Mouse (Mus musculus) hindbrain, postnatal 0 days (tissue): Measurements from ENCODE around the gene Zfp219. TPM values are rescaled to one million over a fixed set of nuclear protein-coding genes. Genes with fewer than 3 reads are reported as not detected.
A peak's percentile ranks its signal among the peaks of the same experiment; 100 is the strongest.
"Not testable (repeated sequence)": the region's sequence is repeated elsewhere in the genome, so short reads cannot be mapped to it uniquely, and the experiment has no call there.

Experiments used
- ATAC-seq: fragments of 200-750 bp; cut with Nextera tagmentation; 2 replicates; pipeline ENCODE4 v1.8.0; 2017; ENCODE audit warnings: mild to moderate bottlenecking, moderate TSS enrichment, moderate library complexity
- DNase-seq: peaks from one replicate; pipeline ENCODE4 v3.0.0-alpha.2; 2015; ENCODE audit warnings: low spot score
- H3K27ac ChIP-seq: fragments of 300-500 bp; sonication (generic); 2 replicates; pipeline ENCODE4 v1.5.1; 2014; ENCODE audit warnings: mild to moderate bottlenecking
- H3K27me3 ChIP-seq: fragments of 300-500 bp; sonication (generic); 2 replicates; pipeline ENCODE4 v1.6.1; 2014; ENCODE audit warnings: low read length, mixed read lengths; ENCODE audit not compliant: insufficient read depth
- H3K36me3 ChIP-seq: fragments of 300-500 bp; sonication (generic); 2 replicates; pipeline ENCODE4 v1.6.1; 2014; ENCODE audit warnings: low read length, mixed read lengths; ENCODE audit not compliant: insufficient read depth
- H3K4me1 ChIP-seq: fragments of 300-500 bp; sonication (generic); 2 replicates; pipeline ENCODE4 v1.6.1; 2014; ENCODE audit warnings: antibody characterized with exemption, low read length, mixed read lengths; ENCODE audit not compliant: insufficient read depth
- H3K4me2 ChIP-seq: fragments of 300-500 bp; sonication (generic); 2 replicates; pipeline ENCODE4 v1.6.1; 2014; ENCODE audit warnings: low read depth, mild to moderate bottlenecking, low read length, moderate library complexity, mixed read lengths
- H3K4me3 ChIP-seq: fragments of 300-500 bp; sonication (generic); 2 replicates; pipeline ENCODE4 v1.5.1; 2014; ENCODE audit warnings: low read length
- H3K9ac ChIP-seq: fragments of 300-500 bp; sonication (generic); replicated peaks from 2 replicates; pipeline ENCODE4 v1.6.1; 2014; ENCODE audit warnings: mild to moderate bottlenecking, low read length, moderate library complexity, mixed read lengths
- H3K9me3 ChIP-seq: fragments of 300-500 bp; sonication (generic); 2 replicates; pipeline ENCODE4 v1.6.1; 2016; ENCODE audit warnings: low read length, mixed read lengths
- CTCF ChIP-seq: IDR thresholded peaks from 2 replicates; pipeline ENCODE4 v1.5.1; 2016; ENCODE audit warnings: antibody characterized with exemption, control low read depth, low read depth
- WGBS: fragments of 180-500 bp; shearing (Covaris S2); extraction: QIAGEN DNeasy Blood & Tissue Kit; methylation state at CpG from one replicate; pipeline ENCODE4 v1.1.7; 2014; 5-methylcytosine and 5-hydroxymethylcytosine counted together
- polyA plus RNA-seq: library from polyadenylated mRNA; unstranded; fragments of >200 nt; fragmentation: Nextera tagmentation; extraction: Ambion mirVana; gene quantifications from 2 replicates; pipeline ENCODE4 v1.2.1, GENCODE M21; 2015
- total RNA-seq: library from RNA; depleted of rRNA; stranded (reverse); fragments of >200 nt; gene quantifications from 2 replicates; pipeline ENCODE4 v1.2.3, GENCODE M21; 2014; rRNA removed

Gene Zfp219
- 91.7 and 98.7 TPM in 2 replicates for total RNA-seq
- polyA plus RNA-seq = 25.8 and 31.0 TPM in 2 replicates

- peak within 1 kb of the TSS; percentile 65 for H3K4me3 ChIP-seq
- peak; percentile 89 for DNase-seq
- no peaks in the 10 kb centered on the region for H3K27me3 ChIP-seq
- H3K36me3 ChIP-seq = no peaks in the 10 kb centered on the region
- peak within 1 kb of the TSS; percentile 99 for H3K27ac ChIP-seq
- peak; percentile 79 for TF ChIP-seq CTCF
- peaks cover 29% of the 10 kb centered on the region for H3K4me1 ChIP-seq
- H3K4me2 ChIP-seq = peak within 1 kb of the TSS; percentile 73
- peak within 1 kb of the TSS; percentile 96 for H3K9ac ChIP-seq
- 6% methylated on average over 15 of the region's 15 CpGs for WGBS
- H3K9me3 ChIP-seq = no peaks in the 10 kb centered on the region
- peak; percentile 65 for ATAC-seq
Observed at GRCm38 (mm10) chr14:52020486-52021137, at the start of gene Zfp219. Gene Zfp219 (minus strand): TSS chr14:52020733.

DNA sequence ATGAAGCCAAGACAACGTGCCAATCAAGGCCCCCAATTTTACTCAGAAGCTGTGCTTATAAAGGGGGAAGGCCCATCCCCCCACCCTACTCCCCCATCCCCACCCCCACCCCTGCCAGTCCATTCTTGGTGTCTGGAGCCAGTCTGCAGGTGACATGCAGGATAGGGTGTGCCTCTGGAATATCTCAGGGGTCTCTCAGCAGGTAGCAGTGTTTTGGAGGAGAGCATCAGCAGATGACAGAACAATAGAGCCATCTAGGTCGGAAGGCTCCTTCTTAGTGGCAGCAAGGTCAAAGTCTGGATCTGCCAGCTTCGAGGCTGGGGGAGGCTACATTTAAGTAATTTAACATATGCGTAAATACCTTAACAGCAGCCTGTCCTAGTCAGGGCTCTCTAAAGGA is 45.6 kb upstream of the Zfp219 start:
- no peak overlapping the region for H3K4me3 ChIP-seq
- no peak overlapping the region for H3K9ac ChIP-seq
- no peaks in the 10 kb centered on the region for H3K4me1 ChIP-seq
- WGBS = 58% methylated on average over 4 of the region's 4 CpGs
- H3K27me3 ChIP-seq = no peaks in the 10 kb centered on the region
- no peak overlapping the region for H3K27ac ChIP-seq
- no peak overlapping the region for H3K4me2 ChIP-seq
- no peak for TF ChIP-seq CTCF
- ATAC-seq = no peak
- H3K9me3 ChIP-seq = no peaks in the 10 kb centered on the region
- peaks cover 3% of the 10 kb centered on the region for H3K36me3 ChIP-seq
- no peak for DNase-seq

- DNase-seq (no peak), ATAC-seq (no peak)
- no peak overlapping the region for H3K4me2 ChIP-seq
- no peak overlapping the region for H3K27ac ChIP-seq
- H3K27me3 ChIP-seq = no peaks in the 10 kb centered on the region
- H3K36me3 ChIP-seq = no peaks in the 10 kb centered on the region
- no peak overlapping the region for H3K9ac ChIP-seq
- no peaks in the 10 kb centered on the region for H3K4me1 ChIP-seq
- no peaks in the 10 kb centered on the region for H3K9me3 ChIP-seq
- no peak overlapping the region for H3K4me3 ChIP-seq
- TF ChIP-seq CTCF = no peak
- 87% methylated on average over 8 of the region's 8 CpGs for WGBS
Observed at GRCm38 (mm10) chr14:52061798-52062197, 41.3 kb upstream of the Zfp219 start.

DNA sequence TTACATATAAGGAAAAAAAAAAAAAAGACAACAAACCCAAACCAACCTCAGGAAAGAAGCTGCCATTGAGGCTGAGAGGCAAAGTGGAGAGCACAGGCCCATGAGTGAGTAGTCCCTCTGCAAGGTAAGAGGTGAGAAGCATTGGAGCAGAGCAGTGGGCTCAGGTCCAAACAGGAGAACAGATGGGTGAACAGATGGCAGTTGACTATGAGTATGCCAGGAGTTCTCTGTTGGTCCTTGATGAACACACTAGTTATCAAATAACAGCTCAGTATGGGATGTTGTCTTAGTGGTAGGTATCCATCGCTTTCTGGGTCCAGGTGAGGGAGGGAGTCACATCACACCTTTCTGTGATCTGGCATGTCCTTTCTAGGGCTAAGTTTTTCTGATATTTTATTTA is 40.3 kb upstream of the Zfp219 start:
- Histone ChIP-seq H3K27me3 (no peaks in the 10 kb centered on the region), H3K36me3 (no peaks in the 10 kb centered on the region), H3K4me2 (no peak overlapping the region), H3K4me3 (no peak overlapping the region), H3K4me1 (no peaks in the 10 kb centered on the region), H3K9ac (no peak overlapping the region), H3K27ac (no peak overlapping the region), H3K9me3 (no peaks in the 10 kb centered on the region)
- no peak for TF ChIP-seq CTCF
- DNase-seq = peak; percentile 53
- ATAC-seq = peak; percentile 35; the same call in 1 of the 2 replicates
- 61% methylated on average over 1 of the region's 1 CpGs for WGBS

- ATAC-seq (no peak), DNase-seq (no peak)
- no peak for TF ChIP-seq CTCF
- Histone ChIP-seq H3K9me3 (no peaks in the 10 kb centered on the region), H3K4me3 (no peak overlapping the region), H3K9ac (no peak overlapping the region), H3K4me2 (no peak overlapping the region), H3K27ac (no peak overlapping the region), H3K27me3 (no peaks in the 10 kb centered on the region), H3K36me3 (no peaks in the 10 kb centered on the region), H3K4me1 (no peaks in the 10 kb centered on the region)
- 72% methylated on average over 4 of the region's 4 CpGs for WGBS
Observed at GRCm38 (mm10) chr14:52059982-52060381, 39.4 kb upstream of the Zfp219 start.

DNA sequence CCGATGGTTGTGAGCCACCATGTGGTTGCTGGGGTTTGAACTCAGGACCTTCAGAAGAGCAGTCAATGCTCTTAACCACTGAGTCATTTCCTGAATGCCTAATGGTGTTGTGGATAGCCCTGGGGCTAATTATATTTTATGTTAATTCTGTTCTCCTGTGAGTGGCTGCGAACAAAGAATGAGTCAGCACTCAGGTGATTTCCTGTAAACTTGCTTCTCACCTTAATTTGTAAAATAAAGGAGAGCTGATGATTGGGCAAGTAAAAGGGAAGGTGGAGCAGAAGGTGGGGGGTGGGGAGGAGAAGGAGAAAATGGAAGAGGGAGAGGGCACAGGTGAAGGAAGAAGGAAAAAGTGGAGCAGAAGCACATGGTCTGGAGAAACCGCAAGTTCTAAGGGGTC is 32.2 kb upstream of the Zfp219 start:
- H3K36me3 ChIP-seq, H3K4me1 ChIP-seq, DNase-seq, H3K9me3 ChIP-seq, H3K4me3 ChIP-seq, H3K4me2 ChIP-seq, H3K9ac ChIP-seq, H3K27me3 ChIP-seq, ATAC-seq, H3K27ac ChIP-seq: not testable (repeated sequence)
- 90% methylated on average over 3 of the region's 3 CpGs for WGBS

- ATAC-seq = no peak
- TF ChIP-seq CTCF = no peak
- DNase-seq = peak; percentile 15
- Histone ChIP-seq H3K4me3 (no peak overlapping the region), H3K9me3 (no peaks in the 10 kb centered on the region), H3K4me2 (no peak overlapping the region), H3K27ac (no peak overlapping the region), H3K9ac (no peak overlapping the region), H3K36me3 (no peaks in the 10 kb centered on the region), H3K27me3 (no peaks in the 10 kb centered on the region), H3K4me1 (no peaks in the 10 kb centered on the region)
- 33% methylated on average over 9 of the region's 9 CpGs for WGBS
Observed at GRCm38 (mm10) chr14:52045966-52046565, 25.5 kb upstream of the Zfp219 start.
